Comparison of ENCODE assay signal across 25 mouse cellular contexts in the genomic region with DNA sequence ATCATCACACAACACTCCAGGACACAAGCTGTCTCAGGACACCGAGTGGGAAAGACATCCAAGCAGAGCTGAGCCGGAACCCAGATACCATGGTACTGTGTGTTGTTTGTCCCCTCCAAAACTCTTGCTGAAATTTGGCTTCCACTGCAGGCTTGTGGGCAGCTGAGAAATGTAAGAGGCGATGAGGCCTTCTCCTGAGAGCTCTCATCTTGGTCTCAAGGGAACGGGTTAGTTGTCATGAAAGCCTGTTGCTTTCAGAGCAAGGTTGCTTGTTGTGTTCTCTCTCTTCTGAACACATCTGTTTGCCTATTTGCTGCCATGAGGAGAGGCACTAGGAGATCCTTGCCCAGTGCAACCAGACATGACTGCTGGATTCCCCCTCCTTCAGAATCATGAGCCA. TPM values are rescaled to one million over a fixed set of nuclear protein-coding genes. Genes with fewer than 3 reads are reported as not detected.
DNase-seq lines count a peak whose midpoint lies in the region; TF ChIP-seq lines count a peak whose summit lies in the region.
"Had no signal": no experiment of that assay in that cellular context is flagged by ENCODE, and none has a peak within 500 bp of the region (broad histone marks: within the 10 kb centered on the region; RNA-seq: fewer than 3 reads in every experiment).

No protein-coding gene starts in this region.

- intact Hi-C loops in left cerebral cortex, adult 2 months (cut with DNase I), result loop anchor here (10.0 kb wide), 1 partner anchor 459 kb away; no protein-coding TSS in a partner anchor

- peaks cover 26% of the 10 kb centered on the region for H3K4me1 ChIP-seq in embryonic fibroblast, embryonic 13.5 days (ENCODE audit: control insufficient read depth, insufficient read depth, low read length)

- TF ChIP-seq POLR2A in embryonic fibroblast, embryonic 13.5 days (IDR thresholded peaks at IDR 0.05; ENCODE audit: low read depth, low read length), result no peak

- H3K4me3 ChIP-seq in left cerebral cortex, adult 2 months, result no peak overlapping the region
- H3K4me3 ChIP-seq in embryonic fibroblast, embryonic 13.5 days (ENCODE audit: insufficient read depth, low read length), result no peak overlapping the region
- H3K4me3 ChIP-seq: forebrain, embryonic 13.5 days; heart, embryonic 13.5 days had no signal

- TF ChIP-seq CTCF in left cerebral cortex, adult 2 months (IDR thresholded peaks at IDR 0.05), result no peak
- TF ChIP-seq CTCF in embryonic fibroblast, embryonic 13.5 days (IDR thresholded peaks at IDR 0.05; ENCODE audit: borderline replicate concordance, insufficient read depth, low read length), result no peak

- H3K27ac ChIP-seq in left cerebral cortex, adult 2 months, result peak overlapping the region; percentile 87; the same call in 1 of the 2 replicates
- peak overlapping the region; percentile 68 for H3K27ac ChIP-seq in embryonic fibroblast, embryonic 13.5 days (ENCODE audit: insufficient read depth, low read length)
- H3K27ac ChIP-seq: forebrain, embryonic 13.5 days; heart, embryonic 13.5 days had no signal

- no peak for DNase-seq in left cerebral cortex, adult 2 months (ENCODE audit: extremely low spot score in 1 of 2, low spot score in 2 of 2)
- DNase-seq in left cerebral cortex, adult 9 months (ENCODE audit: low spot score in 2 of 2), result no peak
- DNase-seq in testis, postnatal 10 days (ENCODE audit: low spot score), result peak; percentile 29
- no peak for DNase-seq in testis, postnatal 14 days (ENCODE audit: low spot score)
- no peak for DNase-seq in natural killer cell, adult 2 months (ENCODE audit: low spot score in 2 of 2)
- no peak for DNase-seq in adrenal gland, postnatal 10 days
- DNase-seq: cerebellum, postnatal 10 days; heart, postnatal 4 days; kidney, adult 18-20 months; kidney, postnatal 25 days; midbrain, embryonic 14.5 days; retina, postnatal 1 day; right cerebral cortex, postnatal 4 days; thymus, postnatal 14 days had no signal

RNA-seq across cellular contexts. Expression of gene Mpeg1, which starts 13.4 kb away (rescaled TPM):
- 1 to 10 TPM; 6.8 to 7.4 TPM for total RNA-seq in left cerebral cortex, adult 2 months (2021)
- 0.82 and 7.0 TPM in 2 replicates for polyA plus RNA-seq in embryonic fibroblast, embryonic 13.5 days (2011; ENCODE audit: insufficient read length, low read depth, missing spikeins)
- total RNA-seq in adrenal gland, postnatal 10 days (2021), result 10 to 100 TPM; 15.1 to 16.1 TPM

RNA-seq across cellular contexts. Expression of gene Dtx4, which starts 27.3 kb away (rescaled TPM):
- total RNA-seq in left cerebral cortex, adult 2 months (2021), result 10 to 100 TPM; 36.0 to 36.3 TPM
- 6.2 and 10.4 TPM in 2 replicates for polyA plus RNA-seq in embryonic fibroblast, embryonic 13.5 days (2011; ENCODE audit: insufficient read length, low read depth, missing spikeins)
- 10 to 100 TPM; 22.5 to 24.4 TPM for total RNA-seq in adrenal gland, postnatal 10 days (2021)

RNA-seq across cellular contexts. Expression of gene Pfpl, which starts 46.2 kb away (rescaled TPM):
- not detected for total RNA-seq in left cerebral cortex, adult 2 months (2021)
- not detected in 2 replicates for polyA plus RNA-seq in embryonic fibroblast, embryonic 13.5 days (2011; ENCODE audit: insufficient read length, low read depth, missing spikeins)
- total RNA-seq in adrenal gland, postnatal 10 days (2021), result not detected
- total RNA-seq: adrenal gland, postnatal 4 days; gastrocnemius, postnatal 4 days; heart, postnatal 4 days; layer of hippocampus, postnatal 14 days; left cerebral cortex, postnatal 25 days; megakaryocyte progenitor cell, adult 5-6 weeks had no signal
- polyA plus RNA-seq: forebrain, embryonic 13.5 days; heart, embryonic 13.5 days; hindbrain, embryonic 16.5 days; liver, embryonic 11.5 days; midbrain, embryonic 14.5 days had no signal

RNA-seq across cellular contexts. Expression of gene Olfr1441, which starts 56.7 kb away (rescaled TPM):
- total RNA-seq in left cerebral cortex, adult 2 months (2021), result not detected
- polyA plus RNA-seq in embryonic fibroblast, embryonic 13.5 days (2011; ENCODE audit: insufficient read length, low read depth, missing spikeins), result not detected in 2 replicates
- total RNA-seq in adrenal gland, postnatal 10 days (2021), result not detected
- total RNA-seq: adrenal gland, postnatal 4 days; gastrocnemius, postnatal 4 days; heart, postnatal 4 days; layer of hippocampus, postnatal 14 days; left cerebral cortex, postnatal 25 days; megakaryocyte progenitor cell, adult 5-6 weeks had no signal
- polyA plus RNA-seq: activated CD4-positive, CD25-positive, alpha-beta regulatory T cell, adult 4 months; forebrain, embryonic 13.5 days; heart, embryonic 13.5 days; hindbrain, embryonic 16.5 days; liver, embryonic 11.5 days; midbrain, embryonic 14.5 days had no signal
